Mouse (Mus musculus) heart, embryonic 10.5 days (tissue): ENCODE measurements at regions not wholly inside any gene's neighbourhood (a gene's known extent, or its start where the extent isn't known, plus 50 kb on each side); places are given as distances from the start of the nearest gene placed in this dataset.

ENCODE experiments used
- DNase-seq: peaks from one replicate; pipeline ENCODE4 v3.0.0-alpha.2; 2017; ENCODE audit warnings: low spot score
- H3K27ac ChIP-seq: fragments of 300-500 bp; sonication (generic); 2 replicates; pipeline ENCODE4 v1.5.1; 2016; ENCODE audit warnings: mild to moderate bottlenecking
- H3K27me3 ChIP-seq: fragments of 300-500 bp; sonication (generic); 2 replicates; pipeline ENCODE4 v1.6.1; 2016; ENCODE audit warnings: mild to moderate bottlenecking; ENCODE audit not compliant: poor library complexity, insufficient read depth, severe bottlenecking
- H3K36me3 ChIP-seq: fragments of 300-500 bp; sonication (generic); 2 replicates; pipeline ENCODE4 v1.6.1; 2016; ENCODE audit warnings: mild to moderate bottlenecking, moderate library complexity
- H3K4me1 ChIP-seq: fragments of 300-500 bp; sonication (generic); 2 replicates; pipeline ENCODE4 v1.6.1; 2016; ENCODE audit warnings: mild to moderate bottlenecking
- H3K4me3 ChIP-seq: fragments of 300-500 bp; sonication (generic); 2 replicates; pipeline ENCODE4 v1.5.1; 2016; ENCODE audit warnings: mild to moderate bottlenecking, moderate library complexity
- H3K9me3 ChIP-seq: fragments of 300-500 bp; sonication (generic); 2 replicates; pipeline ENCODE4 v1.6.1; 2016; ENCODE audit warnings: mild to moderate bottlenecking, moderate library complexity
- WGBS: fragments of 180-500 bp; shearing (Covaris S2); methylation state at CpG from one replicate; pipeline ENCODE4 v1.1.7; 2016; 5-methylcytosine and 5-hydroxymethylcytosine counted together

DNA sequence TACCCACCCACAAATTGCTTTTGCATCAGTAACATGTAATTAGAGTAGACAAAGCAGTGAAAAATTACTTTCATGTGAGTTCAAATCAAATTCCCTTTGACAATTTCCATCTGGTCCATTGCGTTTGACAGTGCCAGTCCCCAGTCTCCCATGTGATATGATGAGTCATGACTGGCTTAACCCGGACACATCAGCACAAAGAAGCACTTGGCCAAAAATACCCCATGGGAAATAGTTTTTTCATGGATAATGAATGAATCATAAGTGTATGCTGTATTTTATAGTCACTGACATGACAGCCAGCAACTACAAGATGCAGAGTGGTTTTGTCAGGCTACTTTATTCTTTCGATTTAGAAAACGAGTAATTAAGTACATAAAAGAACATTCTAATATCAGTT, 248.6 kb upstream of the B3galt2 start:
- Histone ChIP-seq H3K27ac (no peak overlapping the region), H3K27me3 (no peaks in the 10 kb centered on the region), H3K36me3 (no peaks in the 10 kb centered on the region), H3K4me1 (no peaks in the 10 kb centered on the region), H3K4me3 (no peak overlapping the region), H3K9me3 (no peaks in the 10 kb centered on the region)
- no peak for DNase-seq
- 77% methylated on average over 4 of the region's 4 CpGs for whole genome bisulfite sequencing
